Mouse (Mus musculus) stomach, postnatal 0 days (tissue): Measurements from ENCODE around the gene Bicral.

Experiments
- CTCF ChIP-seq: IDR thresholded peaks from 2 replicates; pipeline ENCODE4 v1.5.1; 2016; ENCODE audit warnings: antibody characterized with exemption, low read depth, mild to moderate bottlenecking, moderate library complexity
- EP300 ChIP-seq: optimal IDR thresholded peaks from 2 replicates; pipeline ENCODE3; 2016; ENCODE audit warnings: antibody characterized with exemption

- TF ChIP-seq CTCF (no peak), EP300 (no peak)
Measured at GRCm38 (mm10) chr17:46772404-46773277, 85.6 kb downstream of the Bicral start, which contains the start of gene 2310039H08Rik.
